Mouse (Mus musculus): Measurements from ENCODE around the gene Ppp2r3a. TPM values are rescaled to one million over a fixed set of nuclear protein-coding genes. Genes with fewer than 3 reads are reported as not detected.
A peak's percentile ranks its signal among the peaks of the same experiment; 100 is the strongest.

Gene Ppp2r3a
- polyA plus RNA-seq, 1 experiment from 2014 or later, result 71.3 TPM

GRCm38 (mm10) chr9:101262815-101263214, 11.2 kb upstream of the Ppp2r3a start:
- no peak overlapping the region for H3K4me3 ChIP-seq (ENCODE audit: low read depth, low read length)
- peaks cover 8% of the 10 kb centered on the region; the same call in 1 of the 2 replicates for H3K4me1 ChIP-seq (ENCODE audit: control insufficient read depth, insufficient read depth, low read length)
- no peaks in the 10 kb centered on the region for H3K36me3 ChIP-seq (ENCODE audit: control insufficient read depth, insufficient read depth, low read length)
- ATAC-seq (replicated peaks; ENCODE audit: insufficient number of reproducible peaks, low FRiP score, low TSS enrichment), result no peak
- WGBS (ENCODE audit: insufficient replicate concordance), result 66% methylated on average over 3 of the region's 3 CpGs
- H3K9ac ChIP-seq (ENCODE audit: low read depth, low read length), result no peak overlapping the region
- H3K27me3 ChIP-seq (ENCODE audit: control insufficient read depth, insufficient read depth, low read length), result no peaks in the 10 kb centered on the region
- no peak overlapping the region for H3K27ac ChIP-seq (ENCODE audit: low read depth, low read length)
- no peak overlapping the region for H3K4me2 ChIP-seq
- no peaks in the 10 kb centered on the region for H3K9me3 ChIP-seq (replicated peaks; ENCODE audit: control insufficient read depth, low read length)

DNA sequence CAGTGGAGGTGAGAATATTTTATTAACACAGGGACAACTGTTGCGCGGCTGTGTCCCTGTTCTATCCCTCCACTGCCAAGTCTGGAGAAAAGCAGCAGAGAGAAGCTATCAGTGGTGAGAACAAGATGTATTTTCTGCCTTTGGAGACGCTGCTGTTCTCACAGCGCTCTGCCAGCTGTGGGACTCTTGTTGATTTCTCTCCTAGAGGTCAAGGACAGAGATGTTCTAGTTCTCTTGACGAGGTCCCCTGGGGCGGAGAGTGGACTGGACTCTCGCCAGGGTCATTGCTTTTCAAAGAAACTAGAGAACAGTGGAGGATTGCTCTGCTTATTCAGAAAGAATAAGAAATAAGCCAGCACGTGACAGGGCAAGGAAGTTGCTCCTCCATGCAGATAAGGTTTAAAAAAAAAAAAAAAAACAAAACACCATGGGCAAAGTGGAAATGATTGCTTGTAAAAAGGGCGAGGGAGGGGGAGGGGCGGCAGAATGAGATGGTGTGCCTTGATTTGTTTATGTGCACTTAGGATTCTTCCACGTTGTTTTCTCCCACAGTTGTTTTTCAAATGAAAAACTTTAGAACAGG, 10.5 kb upstream of the Ppp2r3a start:
- Histone ChIP-seq H3K4me1 (ENCODE audit: control insufficient read depth, insufficient read depth, low read length) (peaks cover 8% of the 10 kb centered on the region; the same call in 1 of the 2 replicates), H3K4me2 (peak overlapping the region; percentile 44), H3K4me3 (ENCODE audit: low read depth, low read length) (no peak overlapping the region), H3K9me3 (replicated peaks; ENCODE audit: control insufficient read depth, low read length) (no peaks in the 10 kb centered on the region), H3K27me3 (ENCODE audit: control insufficient read depth, insufficient read depth, low read length) (no peaks in the 10 kb centered on the region), H3K27ac (ENCODE audit: low read depth, low read length) (no peak overlapping the region), H3K36me3 (ENCODE audit: control insufficient read depth, insufficient read depth, low read length) (no peaks in the 10 kb centered on the region), H3K9ac (ENCODE audit: low read depth, low read length) (0 out of 2 replicates have a peak overlapping the region, but pooled peaks have one; percentile 34)
- no peak for ATAC-seq (replicated peaks; ENCODE audit: insufficient number of reproducible peaks, low FRiP score, low TSS enrichment)
- WGBS (ENCODE audit: insufficient replicate concordance), result 42% methylated on average over 11 of the region's 11 CpGs

- Histone ChIP-seq H3K27me3 (ENCODE audit: control insufficient read depth, insufficient read depth, low read length) (no peaks in the 10 kb centered on the region), H3K4me3 (ENCODE audit: low read depth, low read length) (no peak overlapping the region), H3K9me3 (replicated peaks; ENCODE audit: control insufficient read depth, low read length) (no peaks in the 10 kb centered on the region), H3K27ac (ENCODE audit: low read depth, low read length) (no peak overlapping the region), H3K36me3 (ENCODE audit: control insufficient read depth, insufficient read depth, low read length) (no peaks in the 10 kb centered on the region), H3K9ac (ENCODE audit: low read depth, low read length) (no peak overlapping the region), H3K4me2 (no peak overlapping the region), H3K4me1 (ENCODE audit: control insufficient read depth, insufficient read depth, low read length) (peaks cover 8% of the 10 kb centered on the region; the same call in 1 of the 2 replicates)
- ATAC-seq (replicated peaks; ENCODE audit: insufficient number of reproducible peaks, low FRiP score, low TSS enrichment), result no peak
- WGBS (ENCODE audit: insufficient replicate concordance), result 72% methylated on average over 4 of the region's 4 CpGs
Observed at GRCm38 (mm10) chr9:101261443-101261842, 9.8 kb upstream of the Ppp2r3a start.

DNA sequence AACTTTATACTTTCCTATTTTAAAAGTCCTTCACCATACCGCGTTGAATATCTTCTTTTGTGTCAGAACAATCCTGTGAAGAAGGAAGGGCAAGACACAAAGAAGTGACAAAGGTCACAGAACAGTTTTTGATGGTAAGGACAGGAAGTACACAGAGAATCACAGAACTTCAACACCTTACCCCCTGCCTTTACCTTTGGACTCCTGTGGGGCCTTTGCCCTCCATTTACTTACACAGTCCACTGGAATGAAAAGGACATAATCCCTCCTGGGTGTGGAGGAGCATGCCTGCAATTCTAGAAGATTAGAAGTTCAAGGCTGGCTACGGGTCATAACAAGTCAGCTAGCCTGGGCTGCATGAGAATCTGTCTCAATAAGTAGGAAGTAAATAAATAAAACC, 1.5 kb upstream of the Ppp2r3a start:
- Histone ChIP-seq H3K27me3 (ENCODE audit: control insufficient read depth, insufficient read depth, low read length) (no peaks in the 10 kb centered on the region), H3K9me3 (replicated peaks; ENCODE audit: control insufficient read depth, low read length) (no peaks in the 10 kb centered on the region), H3K9ac (ENCODE audit: low read depth, low read length) (no peak overlapping the region), H3K4me3 (ENCODE audit: low read depth, low read length) (no peak overlapping the region), H3K27ac (ENCODE audit: low read depth, low read length) (no peak overlapping the region), H3K4me2 (no peak overlapping the region), H3K4me1 (ENCODE audit: control insufficient read depth, insufficient read depth, low read length) (peaks cover 9% of the 10 kb centered on the region), H3K36me3 (ENCODE audit: control insufficient read depth, insufficient read depth, low read length) (no peaks in the 10 kb centered on the region)
- no peak for ATAC-seq (replicated peaks; ENCODE audit: insufficient number of reproducible peaks, low FRiP score, low TSS enrichment)
- 70% methylated on average over 3 of the region's 3 CpGs for WGBS (ENCODE audit: insufficient replicate concordance)

- Histone ChIP-seq H3K9me3 (replicated peaks; ENCODE audit: control insufficient read depth, low read length) (no peaks in the 10 kb centered on the region), H3K9ac (ENCODE audit: low read depth, low read length) (no peak overlapping the region), H3K4me1 (ENCODE audit: control insufficient read depth, insufficient read depth, low read length) (peaks cover 9% of the 10 kb centered on the region), H3K4me2 (no peak overlapping the region), H3K27ac (ENCODE audit: low read depth, low read length) (no peak overlapping the region), H3K36me3 (ENCODE audit: control insufficient read depth, insufficient read depth, low read length) (no peaks in the 10 kb centered on the region), H3K27me3 (ENCODE audit: control insufficient read depth, insufficient read depth, low read length) (no peaks in the 10 kb centered on the region), H3K4me3 (ENCODE audit: low read depth, low read length) (no peak overlapping the region)
- no peak for ATAC-seq (replicated peaks; ENCODE audit: insufficient number of reproducible peaks, low FRiP score, low TSS enrichment)
- WGBS (ENCODE audit: insufficient replicate concordance), result 17% methylated on average over 4 of the region's 4 CpGs
Observed at GRCm38 (mm10) chr9:101252541-101252940, 946 bp upstream of the Ppp2r3a start.

- WGBS (ENCODE audit: insufficient replicate concordance), result under 1% methylated on average over 54 of the region's 61 CpGs
- Histone ChIP-seq H3K4me1 (ENCODE audit: control insufficient read depth, insufficient read depth, low read length) (peaks cover 9% of the 10 kb centered on the region), H3K4me3 (ENCODE audit: low read depth, low read length) (peak overlapping the region; percentile 82), H3K27me3 (ENCODE audit: control insufficient read depth, insufficient read depth, low read length) (no peaks in the 10 kb centered on the region), H3K27ac (ENCODE audit: low read depth, low read length) (peak overlapping the region; percentile 98), H3K9ac (ENCODE audit: low read depth, low read length) (peak overlapping the region; percentile 92), H3K36me3 (ENCODE audit: control insufficient read depth, insufficient read depth, low read length) (no peaks in the 10 kb centered on the region), H3K9me3 (replicated peaks; ENCODE audit: control insufficient read depth, low read length) (no peaks in the 10 kb centered on the region), H3K4me2 (peak overlapping the region; percentile 74)
- ATAC-seq (replicated peaks; ENCODE audit: insufficient number of reproducible peaks, low FRiP score, low TSS enrichment), result peak; percentile 97
Observed at GRCm38 (mm10) chr9:101250981-101251643, 483 bp downstream of the Ppp2r3a start.

- Histone ChIP-seq H3K4me2 (peak overlapping the region; percentile 74), H3K9ac (ENCODE audit: low read depth, low read length) (peak overlapping the region; percentile 92), H3K9me3 (replicated peaks; ENCODE audit: control insufficient read depth, low read length) (no peaks in the 10 kb centered on the region), H3K27ac (ENCODE audit: low read depth, low read length) (no peak overlapping the region; the same call in 1 of the 2 replicates), H3K4me3 (ENCODE audit: low read depth, low read length) (peak overlapping the region; percentile 82), H3K4me1 (ENCODE audit: control insufficient read depth, insufficient read depth, low read length) (peaks cover 9% of the 10 kb centered on the region), H3K27me3 (ENCODE audit: control insufficient read depth, insufficient read depth, low read length) (no peaks in the 10 kb centered on the region), H3K36me3 (ENCODE audit: control insufficient read depth, insufficient read depth, low read length) (no peaks in the 10 kb centered on the region)
- ATAC-seq (replicated peaks; ENCODE audit: insufficient number of reproducible peaks, low FRiP score, low TSS enrichment), result no peak
- whole genome bisulfite sequencing (ENCODE audit: insufficient replicate concordance), result 15% methylated on average over 11 of the region's 11 CpGs
Observed at GRCm38 (mm10) chr9:101250486-101250885, 1.1 kb downstream of the Ppp2r3a start.

GRCm38 (mm10) chr9:101249626-101250025, 2.0 kb downstream of the Ppp2r3a start:
- H3K4me3 ChIP-seq (ENCODE audit: low read depth, low read length), result no peak overlapping the region
- WGBS (ENCODE audit: insufficient replicate concordance), result 50% methylated on average over 4 of the region's 4 CpGs
- H3K27ac ChIP-seq (ENCODE audit: low read depth, low read length), result no peak overlapping the region
- no peaks in the 10 kb centered on the region for H3K9me3 ChIP-seq (replicated peaks; ENCODE audit: control insufficient read depth, low read length)
- no peak overlapping the region for H3K9ac ChIP-seq (ENCODE audit: low read depth, low read length)
- no peak for ATAC-seq (replicated peaks; ENCODE audit: insufficient number of reproducible peaks, low FRiP score, low TSS enrichment)
- no peaks in the 10 kb centered on the region for H3K36me3 ChIP-seq (ENCODE audit: control insufficient read depth, insufficient read depth, low read length)
- H3K4me1 ChIP-seq (ENCODE audit: control insufficient read depth, insufficient read depth, low read length), result peaks cover 12% of the 10 kb centered on the region
- no peaks in the 10 kb centered on the region for H3K27me3 ChIP-seq (ENCODE audit: control insufficient read depth, insufficient read depth, low read length)
- H3K4me2 ChIP-seq, result peak overlapping the region; percentile 74

DNA sequence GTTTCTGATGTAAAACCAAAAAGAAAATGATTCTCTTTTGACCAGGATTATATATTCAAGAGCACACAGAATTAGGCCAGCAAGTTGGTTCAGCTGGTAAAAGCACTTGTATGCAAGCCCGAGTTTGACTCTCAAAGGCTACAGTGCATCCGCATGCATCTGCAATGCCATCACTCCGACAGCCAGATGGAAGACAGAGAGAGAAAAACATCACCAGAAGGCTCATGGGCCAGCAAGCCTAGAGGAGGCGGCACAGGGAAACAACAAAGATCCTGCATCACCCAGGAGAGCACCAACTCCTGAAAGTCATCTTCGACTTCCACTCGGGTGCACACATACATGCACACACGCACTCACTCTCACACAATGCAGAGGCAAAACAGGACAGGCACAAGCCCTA, 4.1 kb downstream of the Ppp2r3a start:
- Histone ChIP-seq H3K27ac (ENCODE audit: low read depth, low read length) (no peak overlapping the region), H3K4me3 (ENCODE audit: low read depth, low read length) (no peak overlapping the region), H3K9ac (ENCODE audit: low read depth, low read length) (no peak overlapping the region), H3K36me3 (ENCODE audit: control insufficient read depth, insufficient read depth, low read length) (no peaks in the 10 kb centered on the region), H3K9me3 (replicated peaks; ENCODE audit: control insufficient read depth, low read length) (no peaks in the 10 kb centered on the region), H3K4me2 (no peak overlapping the region), H3K27me3 (ENCODE audit: control insufficient read depth, insufficient read depth, low read length) (no peaks in the 10 kb centered on the region), H3K4me1 (ENCODE audit: control insufficient read depth, insufficient read depth, low read length) (peaks cover 16% of the 10 kb centered on the region)
- no peak for ATAC-seq (replicated peaks; ENCODE audit: insufficient number of reproducible peaks, low FRiP score, low TSS enrichment)
- WGBS (ENCODE audit: insufficient replicate concordance), result 83% methylated on average over 7 of the region's 7 CpGs
